Mouse (Mus musculus) thymus, postnatal 0 days (tissue): Measurements from ENCODE around the gene Rnasek. TPM values are rescaled to one million over a fixed set of nuclear protein-coding genes. Genes with fewer than 3 reads are reported as not detected.
A peak's percentile ranks its signal among the peaks of the same experiment; 100 is the strongest.

Experiments
- DNase-seq: peaks from one replicate; pipeline ENCODE4 v3.0.0-alpha.2; 2015; ENCODE audit warnings: low spot score
- polyA plus RNA-seq: library from polyadenylated mRNA; unstranded; fragments of >200 nt; fragmentation: Nextera tagmentation; extraction: Ambion mirVana; gene quantifications from 2 replicates; pipeline ENCODE4 v1.2.1, GENCODE M21; 2015

The Rnasek gene
- polyA plus RNA-seq, 1 experiment from 2014 or later: 365 TPM

DNA sequence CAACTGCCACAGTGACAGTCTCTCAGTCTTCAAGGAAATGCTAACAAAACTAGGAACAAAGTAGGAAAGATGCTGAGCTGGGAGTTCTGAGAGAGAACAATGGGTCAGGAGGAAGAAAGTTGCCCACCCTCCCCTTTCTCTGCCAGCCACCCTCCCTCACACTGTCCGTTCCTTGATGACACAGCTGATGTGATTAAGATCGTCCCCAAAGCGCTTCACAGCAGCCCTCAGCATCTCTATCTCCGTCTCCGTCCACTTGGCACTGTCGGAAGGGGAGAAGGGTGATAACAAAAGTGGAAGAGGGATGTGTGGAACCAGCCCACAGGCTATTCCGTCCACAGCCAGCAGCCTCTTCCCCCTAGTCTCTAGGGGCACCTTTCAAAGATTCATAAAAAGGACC is 2.9 kb downstream of the Rnasek start:
- DNase-seq: no peak

DNA sequence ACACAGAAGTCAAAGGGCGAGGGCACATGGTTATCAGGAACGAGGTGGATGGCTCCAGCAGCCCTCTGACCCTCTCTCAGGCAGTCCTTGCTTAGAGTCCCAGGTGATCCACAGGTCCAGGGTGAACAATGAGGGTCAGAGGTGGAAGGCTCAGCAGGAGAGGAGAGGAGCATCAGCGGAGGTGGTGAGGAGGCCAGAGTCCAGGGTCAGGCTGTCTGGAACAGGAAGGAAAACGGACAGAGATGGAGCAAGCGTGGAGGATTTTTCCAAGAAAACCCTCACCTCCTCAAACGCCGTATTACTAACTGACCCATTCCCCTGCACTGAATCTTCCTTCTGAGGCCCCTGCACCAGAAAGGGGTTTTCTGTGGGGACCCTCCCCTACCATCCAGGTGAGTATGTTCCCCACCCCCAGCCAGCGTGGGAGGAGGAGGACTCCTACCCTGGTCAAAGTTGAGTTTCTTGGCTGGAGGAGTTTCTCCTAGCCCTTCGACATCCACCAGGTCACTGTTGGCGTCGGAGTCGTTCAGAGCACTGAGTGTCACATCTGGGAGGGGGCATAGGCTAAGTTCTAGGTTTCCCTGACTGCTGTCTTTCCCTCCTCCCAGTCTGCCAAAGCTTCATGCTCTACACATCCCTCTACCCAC is 4.3 kb downstream of the Rnasek start:
- no peak for DNase-seq

DNA sequence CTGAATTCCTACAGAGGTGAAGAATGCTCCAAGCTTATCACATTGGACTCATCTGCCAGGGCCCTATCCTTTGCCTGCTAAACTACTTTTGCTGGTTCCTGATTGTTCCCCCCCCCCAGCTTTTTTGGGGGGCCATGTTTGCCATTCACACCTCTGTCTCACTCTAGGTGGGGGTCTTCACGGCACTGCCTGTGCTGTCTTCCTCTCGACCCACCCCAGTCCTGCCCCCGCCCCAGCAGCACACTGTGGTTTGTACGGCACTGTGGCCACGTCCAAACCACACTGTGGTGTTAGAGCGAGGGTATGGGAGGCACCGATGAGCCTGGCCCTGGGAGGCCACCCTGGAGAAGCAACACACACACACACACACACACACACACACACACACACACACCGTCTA is 5.1 kb downstream of the Rnasek start:
- DNase-seq: no peak

DNA sequence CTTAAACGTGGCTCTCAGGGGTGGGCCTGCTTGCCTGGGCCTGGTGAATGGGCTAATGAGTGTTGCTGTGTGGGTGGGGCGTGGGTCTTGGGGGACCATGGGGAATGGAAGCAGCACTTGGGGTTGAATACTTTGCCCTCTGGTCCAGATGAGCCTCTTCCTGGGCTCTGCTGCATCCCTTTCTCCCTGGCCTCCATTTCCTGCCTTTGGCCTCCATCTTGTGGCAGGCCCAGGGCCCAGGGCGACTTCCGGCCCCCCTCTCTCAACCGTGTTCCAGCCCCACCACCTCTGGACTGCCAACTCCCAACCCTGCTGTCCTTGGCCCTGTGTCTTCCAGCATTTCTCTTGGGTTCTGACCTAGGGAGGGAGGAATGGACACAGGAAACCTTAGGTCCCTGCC is 5.6 kb downstream of the Rnasek start:
- DNase-seq: no peak

DNA sequence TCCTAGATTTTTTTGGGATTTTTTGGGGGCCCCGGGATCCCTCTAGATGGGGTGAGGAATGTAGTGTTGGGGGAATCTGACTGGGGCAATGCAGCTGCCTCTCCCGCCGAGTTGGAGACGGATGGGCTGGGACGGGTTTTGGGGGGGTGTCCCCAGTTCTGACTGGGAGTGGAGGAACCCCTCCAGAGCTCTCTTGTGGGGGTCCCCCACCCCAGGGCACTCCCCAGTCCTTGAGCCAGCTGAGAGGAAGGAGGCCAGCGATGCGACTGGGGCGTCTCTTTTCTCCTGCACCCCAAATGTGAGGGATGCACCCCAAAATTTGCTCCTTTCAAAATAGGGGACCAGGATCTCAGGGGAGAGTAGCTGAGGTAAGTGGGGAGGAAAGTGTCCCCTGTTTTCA is 6.6 kb downstream of the Rnasek start:
- DNase-seq: no peak

DNA sequence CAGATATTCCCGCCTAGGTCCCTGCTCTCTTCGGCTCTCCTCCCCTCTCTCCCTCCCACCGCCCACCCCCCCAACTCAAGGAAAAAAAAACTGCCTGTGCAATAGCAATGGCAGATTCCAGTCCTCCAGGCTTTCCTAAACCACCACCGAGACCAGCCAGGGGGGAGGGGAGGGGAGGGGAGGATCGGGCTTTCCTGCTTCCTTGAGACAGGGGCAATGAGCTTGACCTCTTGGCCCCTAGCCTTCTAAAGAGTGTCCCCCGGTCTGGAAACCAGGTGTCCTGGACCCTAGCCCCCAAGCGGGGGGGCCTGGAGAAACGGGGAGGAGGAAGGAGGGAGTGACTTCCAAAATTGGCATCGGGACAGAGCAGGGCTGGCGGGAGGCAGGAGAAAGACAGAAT is 7.1 kb downstream of the Rnasek start:
- DNase-seq: no peak

DNA sequence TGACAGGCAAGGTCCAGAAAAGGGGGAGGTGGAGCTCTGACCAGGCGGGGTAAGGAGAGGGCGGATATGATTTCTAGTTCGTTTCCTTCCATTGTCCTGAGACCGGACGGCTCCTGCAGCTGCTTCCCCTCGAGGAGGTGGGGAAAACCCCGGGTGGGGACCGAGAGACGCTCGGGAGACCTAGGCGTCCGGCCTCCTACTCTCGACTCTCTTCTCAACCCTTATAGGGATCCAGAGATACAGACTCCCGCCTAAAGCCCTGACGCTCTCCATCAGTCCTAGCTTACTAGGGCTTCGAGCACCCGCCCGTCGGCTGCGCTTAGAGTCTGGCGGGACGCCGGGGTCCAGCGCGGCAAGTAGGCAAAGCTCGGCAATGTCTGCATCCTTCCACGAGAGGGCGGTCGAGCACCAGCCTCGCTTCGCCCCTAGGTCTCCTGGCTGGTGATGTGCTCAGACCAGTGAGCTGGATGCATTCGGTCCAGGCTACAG is 9.4 kb downstream of the Rnasek start:
- peak; percentile 82 for DNase-seq

DNA sequence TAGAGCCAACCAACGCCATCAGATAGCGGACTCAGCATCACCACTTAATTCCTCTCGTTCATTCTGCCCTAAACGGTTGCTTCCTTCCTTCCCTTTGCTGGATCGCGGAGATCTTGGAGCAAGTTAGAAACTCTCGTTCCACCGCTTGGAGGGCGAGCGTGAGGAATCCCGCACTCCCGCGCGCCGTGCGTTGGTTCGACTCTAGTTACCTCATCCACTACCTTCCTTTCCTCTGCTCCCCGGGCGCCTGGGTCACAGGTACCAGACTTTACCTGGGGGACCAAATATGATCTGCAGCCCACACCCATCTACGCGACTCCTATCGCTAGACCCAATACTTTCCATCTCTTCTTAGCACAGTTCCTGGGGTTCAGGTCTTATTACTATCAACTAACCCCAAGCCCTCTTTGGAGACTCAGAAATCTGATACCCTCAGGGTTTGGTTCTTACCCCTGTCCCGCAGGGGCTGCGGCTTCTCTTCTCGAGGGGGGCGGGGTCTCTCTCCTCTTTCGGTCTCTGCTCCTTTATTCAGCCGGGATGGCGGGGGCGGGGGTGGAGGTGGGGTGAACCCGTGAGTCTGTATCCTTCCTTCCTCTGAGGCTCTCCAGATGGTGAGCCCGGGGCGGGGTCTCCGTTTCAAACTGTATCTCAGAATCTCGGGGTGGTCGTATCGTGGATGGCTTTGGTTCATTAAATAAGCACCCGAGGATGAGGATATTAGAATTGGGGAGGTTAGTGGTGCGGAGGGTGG is 10.2 kb downstream of the Rnasek start, which contains the start of gene Bcl6b:
Gene Bcl6b (minus strand): TSS at position 539 of the 751 bp plus-strand sequence.
- peak; percentile 25 for DNase-seq

DNA sequence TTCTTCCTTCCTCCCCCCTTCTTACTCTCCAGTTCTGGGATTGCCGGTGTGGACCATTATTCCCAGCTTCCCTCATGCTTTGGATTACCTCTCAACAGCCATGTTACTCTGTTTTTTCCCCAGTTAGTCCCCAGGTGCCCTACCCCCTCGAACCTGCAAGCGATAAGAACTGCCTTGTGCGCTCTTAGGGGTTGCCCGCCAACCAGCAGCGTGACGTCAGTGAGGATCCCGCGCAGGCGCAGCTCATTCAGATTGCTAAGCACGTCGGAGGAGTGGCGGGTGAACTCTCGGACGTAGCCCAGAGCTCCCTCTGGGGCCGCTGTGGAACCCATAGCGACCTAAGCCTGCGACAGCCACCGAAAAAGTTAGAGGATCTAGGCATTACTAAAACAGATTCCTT is 10.8 kb downstream of the Rnasek start:
- peak; percentile 83 for DNase-seq

DNA sequence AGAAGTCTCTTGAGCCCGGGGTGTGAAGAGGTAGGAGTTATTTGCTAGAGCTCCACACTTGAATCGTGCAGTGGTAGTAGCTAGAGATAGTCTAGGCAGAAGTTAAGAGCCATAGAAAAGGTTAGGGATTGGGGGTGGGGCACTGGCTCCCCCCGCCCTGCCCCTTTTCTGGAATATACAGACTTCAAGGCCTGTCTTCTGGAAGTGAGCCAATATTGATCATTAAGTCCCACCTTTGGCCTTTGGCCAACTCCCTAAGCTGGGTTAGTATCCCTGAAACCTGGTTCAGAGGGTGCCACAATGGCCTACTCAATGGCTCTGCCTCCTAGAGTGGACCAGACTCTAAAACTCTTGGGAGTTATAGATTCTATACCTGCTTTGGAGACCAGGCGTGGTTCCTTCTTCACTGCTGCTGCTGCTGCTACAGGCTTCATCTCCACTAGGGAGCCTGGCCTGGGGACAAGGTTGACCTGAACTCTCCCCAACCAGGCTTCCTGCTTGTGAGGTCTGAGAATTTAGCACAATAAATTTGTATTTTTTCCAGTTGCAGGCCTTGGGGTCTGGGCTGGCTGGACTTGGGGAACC is 11.9 kb downstream of the Rnasek start:
- DNase-seq: no peak

DNA sequence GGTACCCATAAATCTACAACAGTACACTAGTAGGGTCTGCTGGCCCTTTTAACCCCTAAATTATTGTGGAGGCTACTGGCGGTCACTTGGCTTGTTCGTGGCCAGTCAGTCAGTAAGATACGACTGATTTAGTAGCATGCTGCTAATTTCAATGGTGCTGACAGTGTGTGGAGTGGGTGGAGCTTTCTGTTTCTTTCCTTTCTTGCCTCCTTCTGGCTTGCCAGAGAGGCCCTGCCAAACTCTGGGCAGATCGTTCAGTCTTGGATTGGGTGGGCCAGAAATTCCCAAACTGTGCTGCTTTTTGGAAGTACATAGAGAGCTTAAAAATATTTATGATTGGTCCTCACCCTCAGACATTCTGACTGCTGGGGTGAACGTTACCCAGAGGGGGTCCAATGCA is 12.5 kb downstream of the Rnasek start:
- no peak for DNase-seq

DNA sequence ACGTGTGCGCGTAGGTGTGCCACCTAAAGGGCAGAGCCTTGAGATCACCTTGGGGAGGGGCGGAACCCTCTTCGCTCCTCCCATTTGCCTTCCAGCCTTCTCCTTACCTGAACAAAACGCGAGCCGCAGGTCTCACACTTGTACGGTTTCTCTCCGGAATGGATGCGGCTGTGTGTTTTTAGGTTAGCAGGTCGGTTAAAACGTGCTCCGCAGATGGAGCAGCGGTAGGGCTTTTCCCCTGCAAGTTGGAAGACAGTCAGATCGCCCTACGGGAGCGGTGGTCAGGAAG is 13.1 kb downstream of the Rnasek start:
- DNase-seq: no peak

DNA sequence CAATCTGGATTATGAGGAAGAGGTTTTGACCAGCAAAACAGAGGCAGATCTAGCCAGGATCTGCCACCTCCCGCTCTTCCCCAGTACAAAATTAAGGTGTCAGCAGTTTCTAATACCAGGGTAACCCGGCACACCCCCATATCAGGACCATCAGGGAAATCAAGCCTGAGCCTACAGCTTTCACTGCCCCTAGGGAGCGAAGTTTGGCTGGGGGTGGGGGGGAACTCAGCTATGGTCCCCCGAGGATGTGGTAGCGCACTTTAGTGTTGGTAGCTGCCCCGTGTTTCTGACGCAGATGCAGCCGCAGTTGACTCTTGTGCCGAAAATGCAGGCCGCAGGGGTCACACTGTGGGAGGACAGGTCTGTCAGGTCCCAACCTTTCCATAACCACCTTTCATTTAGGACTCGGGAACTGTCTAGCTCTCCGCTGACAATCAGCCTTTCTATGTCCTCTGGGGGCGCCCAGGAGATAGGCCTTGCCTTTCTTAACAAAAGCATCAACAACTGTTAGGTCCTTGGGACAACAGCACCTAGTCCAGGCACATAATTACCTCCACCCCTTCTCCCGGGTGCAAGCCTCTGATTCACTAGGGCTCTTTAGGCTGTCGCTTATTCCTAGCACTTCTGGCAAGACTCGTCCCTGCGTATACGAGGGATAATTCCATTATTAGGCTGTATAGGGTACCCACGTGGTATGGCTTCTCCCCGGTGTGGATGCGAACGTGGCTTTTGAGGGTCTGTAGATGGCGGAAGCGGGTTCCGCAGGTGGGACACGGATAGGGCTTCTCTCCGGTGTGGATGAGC is 13.6 kb downstream of the Rnasek start:
- no peak for DNase-seq

DNA sequence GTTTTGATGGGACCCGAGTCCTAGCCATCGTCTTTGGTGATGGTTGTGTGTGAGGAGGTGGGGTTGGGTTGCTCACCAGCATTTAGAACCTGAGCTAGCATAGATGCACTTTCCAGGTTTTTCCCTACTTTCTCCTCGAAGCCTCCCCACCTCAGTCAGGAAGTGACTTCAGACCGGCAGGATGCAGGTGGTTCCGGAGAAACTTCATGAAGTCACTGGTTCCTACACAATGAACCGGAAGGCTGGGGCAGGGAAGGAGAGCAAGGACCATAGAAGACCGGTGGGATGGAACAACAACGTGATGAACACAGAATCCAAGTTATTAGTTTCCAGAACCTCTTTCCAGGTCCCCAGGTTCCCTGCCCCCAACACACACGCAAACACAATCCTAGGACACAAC is 15.9 kb downstream of the Rnasek start:
- DNase-seq: no peak

DNA sequence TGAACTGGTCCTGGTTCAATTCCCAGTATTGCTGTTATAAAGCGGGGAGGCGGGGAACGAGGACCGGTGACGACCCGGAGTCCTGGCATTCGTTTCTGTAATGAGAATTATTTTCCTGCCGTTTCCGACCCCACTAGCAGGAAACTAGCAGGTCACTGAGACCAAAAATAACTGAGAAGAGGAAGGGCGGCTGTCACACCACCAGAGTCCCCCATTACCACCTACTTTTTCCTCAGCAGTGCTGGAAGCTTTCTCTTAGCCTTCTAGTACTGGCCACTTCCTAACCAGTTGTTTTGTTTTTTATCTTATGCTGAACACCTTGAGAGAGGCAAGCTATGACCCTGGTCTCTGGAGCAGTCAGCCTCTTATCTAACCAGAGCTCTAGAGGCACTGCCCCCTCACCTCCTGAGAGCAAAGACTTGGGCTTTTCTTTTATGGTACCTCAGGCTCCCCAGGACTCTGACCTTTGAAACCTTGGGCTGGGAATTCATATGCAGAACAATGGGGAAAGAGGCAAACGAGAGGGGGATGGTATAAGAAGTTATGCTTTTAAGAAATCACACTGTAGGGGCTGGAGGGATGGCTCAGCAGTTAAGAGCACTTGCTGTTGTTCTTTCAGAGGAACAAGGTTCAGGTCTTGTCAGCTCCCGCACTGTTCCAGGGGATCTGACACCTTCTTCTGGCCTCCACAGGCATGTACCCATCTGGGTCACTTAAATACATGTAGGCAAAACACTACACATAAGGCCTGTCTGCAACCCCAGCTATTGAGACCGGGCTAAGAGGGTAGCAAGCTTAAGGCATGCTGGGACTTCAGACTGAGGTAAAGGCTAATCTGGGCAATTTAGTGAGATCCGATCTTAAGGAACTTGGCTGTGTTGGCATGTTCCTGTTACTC is 17.8 kb downstream of the Rnasek start:
- no peak for DNase-seq

DNA sequence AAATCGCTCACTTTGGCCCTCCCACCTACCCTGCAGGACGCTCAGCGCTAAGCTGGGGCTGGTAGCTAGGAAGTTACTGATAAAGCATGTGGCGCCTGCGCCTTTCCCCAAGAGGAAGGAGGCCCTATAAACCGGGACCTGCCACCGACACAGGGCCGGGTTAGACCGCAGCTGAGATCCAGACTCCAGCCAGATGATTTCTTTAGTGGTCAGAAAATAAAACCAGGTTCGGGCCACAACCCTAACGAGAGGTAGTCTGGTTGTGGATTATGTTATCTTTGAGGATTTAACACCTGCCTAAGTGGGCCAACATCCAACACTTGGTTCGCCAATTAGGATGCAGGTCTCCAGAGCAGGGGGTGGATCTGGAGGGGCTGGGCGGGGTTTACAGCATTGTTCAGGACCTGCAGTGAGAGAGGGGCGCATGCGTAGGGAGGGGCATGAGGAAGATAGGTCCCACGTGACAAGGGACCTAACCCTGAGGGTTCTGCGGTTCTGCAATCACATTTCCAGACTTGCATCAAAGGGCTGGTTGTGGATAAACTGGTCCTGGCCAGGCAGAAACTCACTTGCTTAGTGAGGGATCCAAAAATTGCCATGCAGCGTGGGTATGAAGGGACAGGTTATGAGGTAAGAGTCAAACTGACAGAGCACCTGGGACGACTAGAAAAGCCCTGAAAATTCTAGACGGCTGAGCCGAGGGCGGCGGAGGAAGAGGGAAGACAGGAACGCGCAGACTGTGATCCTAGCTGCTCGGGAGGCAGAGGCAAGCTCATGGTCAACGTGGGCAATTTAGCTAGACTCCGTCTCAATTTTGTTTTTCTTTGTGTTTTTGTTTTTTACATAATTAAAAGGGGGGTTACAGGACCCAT is 18.7 kb downstream of the Rnasek start, which contains the start of gene Slc16a13:
Gene Slc16a13 (minus strand): TSS at position 334 of the 872 bp plus-strand sequence.
- peak; percentile 94 for DNase-seq

DNA sequence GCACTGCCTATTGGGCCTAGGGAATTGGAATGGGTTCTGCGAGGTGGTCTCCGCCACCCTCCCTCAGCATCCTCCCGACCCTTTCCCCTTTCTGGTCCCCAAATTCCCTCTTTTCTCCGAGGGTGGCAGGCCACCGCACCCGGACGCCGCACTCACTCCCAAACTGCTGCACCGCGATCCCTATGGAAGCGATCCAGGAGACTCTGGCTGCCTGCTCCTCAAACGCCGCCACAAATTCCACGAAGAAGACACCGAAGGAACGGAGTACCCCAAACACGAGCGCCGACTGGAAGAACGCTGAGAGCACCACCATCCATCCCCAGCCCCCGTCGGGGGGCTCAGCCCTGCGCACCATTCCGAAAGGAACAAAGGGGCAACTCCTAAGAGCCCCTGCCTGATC is 19.3 kb downstream of the Rnasek start:
- no peak for DNase-seq

DNA sequence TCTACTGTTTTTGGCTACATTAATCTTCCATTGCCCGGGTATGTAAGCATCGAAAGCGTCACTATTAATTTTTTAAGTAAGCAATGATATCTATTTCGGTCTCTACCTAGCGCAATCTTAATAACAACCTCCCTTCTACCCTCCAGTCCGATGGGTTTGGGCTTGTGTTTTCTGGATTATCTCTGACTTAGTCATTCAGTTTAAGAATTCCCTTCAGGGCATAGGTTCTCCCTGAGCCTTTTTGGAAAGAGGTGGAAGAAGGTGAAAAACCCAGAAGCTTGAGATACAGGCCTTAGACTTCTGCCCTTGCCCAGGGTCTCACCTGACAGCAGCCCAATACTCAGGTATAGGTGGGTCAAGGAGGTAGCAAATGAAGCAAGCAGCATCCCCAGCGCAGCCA is 19.8 kb downstream of the Rnasek start:
- no peak for DNase-seq

DNA sequence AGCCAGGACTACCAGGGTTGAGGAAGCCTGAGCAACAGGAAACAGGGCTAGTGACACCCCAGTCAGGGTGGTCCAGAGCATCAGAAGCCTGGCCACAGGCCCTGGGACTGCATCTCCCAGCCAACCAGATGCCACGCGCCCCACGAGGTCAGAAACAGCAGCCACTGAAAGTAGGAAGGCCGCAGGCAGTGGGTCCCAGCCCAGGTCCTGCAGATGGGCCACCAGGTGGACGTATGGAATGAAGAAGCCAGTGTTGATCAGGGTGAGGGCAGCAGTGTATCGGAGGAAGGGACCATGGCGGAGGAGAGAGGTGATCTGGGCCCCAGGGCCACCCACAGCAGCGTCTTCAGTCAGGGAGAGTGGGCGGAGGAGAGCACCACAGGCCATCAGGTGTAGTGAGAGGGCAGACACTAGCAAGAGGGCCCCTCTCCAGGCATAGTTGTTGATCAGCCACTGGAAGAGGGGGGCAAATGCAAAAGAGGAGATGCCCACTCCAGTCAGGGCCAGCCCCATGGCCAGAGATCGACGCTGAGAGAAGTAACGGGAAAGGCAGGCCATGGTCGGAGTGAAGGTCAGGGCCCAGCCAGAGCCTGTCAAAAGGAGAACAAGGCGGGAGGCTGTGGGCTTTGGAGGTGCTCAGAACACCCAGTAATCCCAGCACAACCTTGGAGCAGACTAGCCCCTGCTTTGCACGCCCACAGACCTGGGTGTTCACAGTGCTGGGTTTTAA is 20.7 kb downstream of the Rnasek start:
- no peak for DNase-seq
